Mouse (Mus musculus) embryo, embryonic 11 days (tissue): ENCODE data around the gene Ddx6.
A peak's percentile ranks its signal among the peaks of the same experiment; 100 is the strongest.
"Not testable (repeated sequence)": the region's sequence is repeated elsewhere in the genome, so short reads cannot be mapped to it uniquely, and the experiment has no call there.

Experiments
- DNase-seq: peaks from one replicate; pipeline ENCODE4 v3.0.0-alpha.2; 2015

Ddx6 gene

GRCm38 (mm10) chr9:44604779-44605615 is at the start of gene Ddx6:
Gene Ddx6 (plus strand): TSS chr9:44604892.
- peak; percentile 90 for DNase-seq

GRCm38 (mm10) chr9:44561597-44561996 is 43.1 kb upstream of the Ddx6 start, which contains the start of gene Cxcr5:
Gene Cxcr5 (minus strand): TSS chr9:44561877.
- DNase-seq, result no peak

- DNase-seq, result no peak
Observed at GRCm38 (mm10) chr9:44562936-44563335, 41.8 kb upstream of the Ddx6 start.

- no peak for DNase-seq
Observed at GRCm38 (mm10) chr9:44565367-44565766, 39.3 kb upstream of the Ddx6 start.

GRCm38 (mm10) chr9:44567338-44568082 is 37.2 kb upstream of the Ddx6 start:
- no peak for DNase-seq

GRCm38 (mm10) chr9:44568083-44568455 is 36.6 kb upstream of the Ddx6 start:
- DNase-seq, result no peak

GRCm38 (mm10) chr9:44570939-44571382 is 33.7 kb upstream of the Ddx6 start:
- no peak for DNase-seq

GRCm38 (mm10) chr9:44573306-44573705 is 31.4 kb upstream of the Ddx6 start:
- no peak for DNase-seq

GRCm38 (mm10) chr9:44575095-44575494 is 29.6 kb upstream of the Ddx6 start:
- no peak for DNase-seq

- DNase-seq, result not testable (repeated sequence)
Observed at GRCm38 (mm10) chr9:44576046-44576445, 28.6 kb upstream of the Ddx6 start.

- DNase-seq, result no peak
Observed at GRCm38 (mm10) chr9:44579392-44579791, 25.3 kb upstream of the Ddx6 start.

GRCm38 (mm10) chr9:44580085-44580484 is 24.6 kb upstream of the Ddx6 start:
- DNase-seq, result no peak

GRCm38 (mm10) chr9:44581423-44581822 is 23.3 kb upstream of the Ddx6 start:
- DNase-seq, result no peak

- no peak for DNase-seq
Observed at GRCm38 (mm10) chr9:44582390-44582789, 22.3 kb upstream of the Ddx6 start.

- DNase-seq, result no peak
Observed at GRCm38 (mm10) chr9:44586640-44587261, 17.9 kb upstream of the Ddx6 start.

- no peak for DNase-seq
Observed at GRCm38 (mm10) chr9:44587262-44588160, 17.2 kb upstream of the Ddx6 start.

- DNase-seq, result no peak
Observed at GRCm38 (mm10) chr9:44588605-44589004, 16.1 kb upstream of the Ddx6 start.

GRCm38 (mm10) chr9:44589095-44589494 is 15.6 kb upstream of the Ddx6 start:
- no peak for DNase-seq

GRCm38 (mm10) chr9:44590969-44591368 is 13.7 kb upstream of the Ddx6 start:
- no peak for DNase-seq

- DNase-seq, result no peak
Observed at GRCm38 (mm10) chr9:44591595-44592188, 13.0 kb upstream of the Ddx6 start.

GRCm38 (mm10) chr9:44593221-44593620 is 11.5 kb upstream of the Ddx6 start:
- DNase-seq, result no peak

GRCm38 (mm10) chr9:44593886-44594285 is 10.8 kb upstream of the Ddx6 start:
- DNase-seq, result no peak
